Mouse (Mus musculus): ENCODE measurements around the gene Foxd4. TPM values are rescaled to one million over a fixed set of nuclear protein-coding genes. Genes with fewer than 3 reads are reported as not detected.

Gene Foxd4
- not detected for total RNA-seq (2021)
- long read RNA-seq, result 0 reads

DNA sequence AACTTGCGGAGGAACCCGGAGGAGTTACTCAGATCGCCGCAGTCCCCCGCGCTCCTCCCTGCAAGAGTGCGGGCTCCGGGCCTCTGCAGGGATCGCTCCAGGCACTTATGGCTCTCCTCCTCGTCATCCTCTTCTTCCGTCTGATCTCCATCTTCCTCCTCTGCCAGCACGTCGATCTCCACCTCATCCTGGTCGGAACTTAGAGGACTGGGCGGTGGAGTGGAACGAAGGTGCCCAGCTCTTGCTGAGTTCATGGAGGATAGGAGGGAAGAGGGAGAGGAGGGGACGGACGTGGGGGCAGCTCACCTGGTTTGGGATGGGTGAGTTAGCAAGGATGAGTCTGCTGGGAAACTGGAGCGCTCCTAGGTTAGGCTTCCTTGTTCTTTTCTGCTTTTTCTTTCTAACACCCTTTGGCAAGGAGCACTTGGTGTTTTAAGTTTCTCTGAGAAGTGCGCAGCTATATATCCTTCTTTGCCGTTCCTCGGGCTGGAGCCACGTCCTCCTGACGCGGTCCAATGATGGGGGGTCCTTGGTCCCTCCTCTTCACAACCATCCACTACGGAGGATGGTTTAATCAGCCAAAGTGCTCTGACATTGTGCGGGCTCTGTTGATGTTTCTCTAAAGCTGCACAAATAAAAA is at the start of gene Foxd4:
Foxd4 (minus strand) TSS at position 617 of the 640 bp plus-strand sequence.
- DNase-seq (ENCODE audit: low spot score in 2 of 2), result no peak

DNA sequence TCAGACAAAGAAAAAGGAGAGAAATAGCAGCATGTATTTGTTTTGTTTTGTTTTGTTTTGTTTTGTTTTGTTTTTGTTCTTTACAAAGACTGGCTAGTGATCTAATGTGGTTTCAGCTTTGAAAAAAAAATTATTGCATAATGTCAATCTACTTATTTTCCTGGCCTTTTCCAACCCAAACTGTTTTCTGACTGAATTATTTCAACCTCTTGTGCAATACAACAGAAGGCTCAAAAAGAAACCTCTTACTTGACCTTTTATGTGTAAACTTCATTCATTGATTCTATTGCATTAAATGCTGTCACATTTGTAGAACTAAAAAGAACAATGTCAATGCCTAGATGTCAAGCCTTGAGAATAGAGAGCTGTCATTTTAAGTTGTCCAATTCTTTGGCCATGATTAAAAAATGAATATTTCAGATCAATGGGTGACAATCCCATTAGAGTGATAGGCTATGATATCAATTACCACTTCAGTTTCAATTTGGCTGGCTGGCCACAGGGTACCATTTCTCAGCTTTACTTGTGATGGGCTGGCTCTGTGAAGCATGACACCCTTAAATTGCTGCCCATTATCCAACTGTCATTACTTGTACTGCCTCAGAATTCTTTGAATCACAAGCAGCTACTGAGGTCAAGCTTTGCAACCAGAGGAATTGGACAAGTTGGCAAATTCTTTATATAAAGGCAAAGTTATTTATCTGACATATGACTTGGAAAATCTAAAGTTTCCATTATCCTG is 44.7 kb upstream of the Foxd4 start:
- no peak for DNase-seq (ENCODE audit: low spot score in 2 of 2)

DNA sequence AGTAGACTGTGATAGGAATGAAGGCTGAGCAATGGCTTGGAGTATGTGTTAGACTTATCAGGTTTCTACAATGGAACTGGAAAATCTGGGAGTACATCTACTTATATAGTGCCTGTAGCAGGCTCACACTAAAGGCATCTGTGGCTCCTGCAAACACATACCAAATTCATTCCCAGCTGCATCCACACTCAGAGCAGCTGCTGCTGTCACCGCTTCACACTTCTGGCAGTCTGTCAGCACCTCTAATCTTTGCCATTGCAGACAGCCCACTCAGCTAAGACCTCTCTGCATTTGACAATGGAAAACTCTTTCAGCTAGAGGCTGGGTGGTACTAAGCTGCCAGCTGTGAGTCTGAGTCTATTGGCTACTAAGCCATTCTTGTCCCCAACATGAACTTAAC is 36.1 kb upstream of the Foxd4 start:
- DNase-seq (ENCODE audit: low spot score in 2 of 2), result no peak

DNA sequence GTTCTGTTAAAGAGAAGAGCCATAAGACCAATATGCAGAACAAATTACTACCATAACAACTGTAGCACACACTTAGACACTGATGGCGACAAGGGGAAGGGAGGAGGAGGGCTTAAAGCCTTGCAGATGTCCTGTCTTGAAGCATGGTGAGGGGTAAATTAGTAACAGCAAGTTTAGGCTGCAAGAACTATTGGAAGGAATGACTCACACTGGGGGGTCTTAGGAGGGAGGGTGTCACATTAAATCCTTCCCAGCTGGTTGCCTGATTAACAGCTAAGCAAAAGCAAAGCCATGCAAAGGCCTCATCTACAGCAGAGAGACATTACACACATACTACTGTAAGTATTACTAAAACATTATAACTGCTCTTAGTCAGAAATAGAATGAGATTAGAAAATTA is 28.0 kb upstream of the Foxd4 start:
- DNase-seq (ENCODE audit: low spot score in 2 of 2), result no peak

DNA sequence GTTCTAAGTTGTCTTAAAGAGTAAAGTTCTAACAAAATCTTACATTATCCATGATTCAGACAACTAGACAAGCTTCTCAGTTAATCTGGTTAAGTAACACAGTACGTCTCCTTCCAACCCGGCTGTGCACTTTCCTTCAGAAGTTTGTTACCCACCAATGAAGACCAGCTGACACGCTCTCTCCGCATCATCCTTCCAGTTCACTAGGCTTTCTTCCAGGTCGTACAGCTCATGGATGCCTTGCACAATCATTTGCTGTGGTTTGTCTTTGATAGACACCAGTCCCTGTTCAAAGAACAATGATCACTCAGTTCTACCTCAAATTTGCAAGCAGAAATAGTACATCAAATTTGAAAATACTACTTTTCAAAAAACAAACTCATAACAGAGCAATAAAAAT is 19.9 kb upstream of the Foxd4 start:
- no peak for DNase-seq (ENCODE audit: low spot score in 2 of 2)

DNA sequence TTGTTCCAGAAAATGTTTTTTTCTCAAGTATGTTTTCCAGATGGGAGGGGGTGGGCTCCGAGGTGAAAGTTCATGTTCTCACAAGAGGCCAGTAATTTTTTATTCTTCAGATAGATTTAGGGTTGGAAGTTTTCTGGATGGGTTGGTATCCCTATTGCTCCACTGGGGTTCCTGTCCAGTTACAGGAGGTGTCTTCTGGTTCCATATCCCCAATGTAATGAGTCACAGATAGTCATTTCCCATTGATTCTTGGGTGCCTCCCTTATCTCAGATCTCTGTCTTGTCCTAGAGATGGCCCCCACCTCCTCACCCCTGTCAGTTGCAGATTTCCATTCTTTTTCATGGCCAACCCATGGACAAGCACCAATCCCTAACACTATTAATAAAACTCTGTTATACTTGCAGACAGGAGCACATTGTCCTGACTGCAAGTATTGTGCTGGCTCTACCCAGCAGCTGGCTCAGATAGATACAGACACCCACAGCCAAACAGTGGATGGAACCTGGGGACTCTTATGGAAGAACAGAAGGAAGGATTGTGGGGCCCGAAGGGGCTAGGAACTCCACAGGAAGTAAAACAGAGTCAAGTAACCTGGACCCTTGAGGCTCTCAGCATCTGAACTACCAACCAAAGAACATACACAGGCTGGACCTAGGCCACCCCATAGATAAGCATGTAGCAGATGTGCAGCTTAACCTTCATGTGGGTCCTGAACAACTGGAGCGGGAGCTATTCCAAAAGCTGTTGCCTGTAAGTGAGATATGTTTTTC is 7.6 kb upstream of the Foxd4 start:
- DNase-seq (ENCODE audit: low spot score in 2 of 2), result no peak

DNA sequence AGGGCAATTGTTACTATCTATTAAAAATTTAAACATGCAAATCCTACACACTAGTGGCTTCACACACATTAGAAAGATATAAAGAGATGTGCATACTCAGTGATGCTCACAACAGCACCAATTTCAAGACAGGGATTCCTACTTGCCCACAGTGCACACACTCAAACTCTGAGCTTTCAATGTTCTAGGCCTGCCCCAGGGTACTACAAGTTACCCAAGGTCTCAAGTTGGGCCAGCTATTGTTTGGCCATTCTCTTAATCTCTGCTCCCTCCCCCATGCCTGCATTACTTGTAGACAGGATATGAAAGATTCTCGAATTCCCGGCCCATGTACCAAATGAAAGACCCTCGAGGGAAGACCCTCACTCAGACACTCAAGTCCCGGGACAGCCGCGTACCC is 6.7 kb upstream of the Foxd4 start:
- DNase-seq (ENCODE audit: low spot score in 2 of 2), result no peak

DNA sequence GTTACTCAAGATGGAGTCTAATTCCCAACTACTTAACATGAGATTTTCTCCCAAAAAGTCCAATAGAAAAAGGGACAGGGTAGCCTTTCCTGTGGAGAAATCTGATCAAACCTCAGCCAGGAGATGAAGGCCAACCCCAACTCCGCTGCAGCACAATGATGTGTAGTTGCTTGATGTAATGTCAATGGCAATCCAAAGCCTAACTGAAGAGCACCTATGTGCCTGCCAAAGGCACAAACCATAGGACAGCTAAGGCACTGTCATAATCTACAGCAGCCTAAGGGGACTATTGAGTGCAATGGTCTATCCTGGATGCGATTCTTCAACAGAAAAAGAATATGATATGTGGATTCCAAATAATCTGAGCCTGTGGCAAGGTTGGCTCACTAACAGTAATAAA is 1.8 kb upstream of the Foxd4 start:
- DNase-seq (ENCODE audit: low spot score in 2 of 2), result no peak

DNA sequence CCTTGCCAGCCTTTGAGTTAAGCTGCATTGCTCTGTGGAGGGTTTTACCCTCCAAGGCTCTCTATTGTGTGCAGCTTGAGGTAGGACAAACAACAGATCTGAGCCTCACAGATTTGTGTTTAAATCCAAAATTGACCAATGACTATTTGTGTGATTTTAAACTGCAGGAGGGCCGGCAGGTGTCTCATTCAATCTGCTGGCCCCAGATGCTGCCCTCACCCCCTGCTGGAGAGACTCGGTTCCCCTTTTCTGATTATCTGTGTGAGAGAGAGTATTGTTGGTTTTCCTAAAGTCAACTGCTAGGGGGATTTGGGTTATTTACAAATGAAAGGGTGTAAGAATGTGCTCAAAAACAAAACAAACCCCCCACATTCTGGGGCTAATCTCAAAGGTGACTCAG is 1.3 kb upstream of the Foxd4 start:
- no peak for DNase-seq (ENCODE audit: low spot score in 2 of 2)

DNA sequence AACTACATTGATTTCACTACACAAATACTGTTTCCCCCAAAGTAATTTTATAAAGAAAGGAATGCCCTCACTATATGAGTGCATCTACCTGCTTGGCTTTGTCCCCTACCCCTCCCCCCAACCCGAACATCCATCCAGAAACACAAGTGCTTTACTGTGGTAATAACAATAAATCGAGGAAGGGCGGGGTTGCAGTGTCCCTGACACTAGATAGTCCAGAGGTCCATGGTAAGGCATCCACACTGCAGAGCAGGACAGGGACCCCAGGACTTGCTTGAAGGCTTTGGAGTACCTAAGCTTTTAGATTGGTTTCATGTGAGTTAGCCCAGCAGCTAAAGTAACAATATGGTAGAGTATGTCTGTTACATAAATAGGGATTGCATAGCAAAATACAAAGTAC is 669 bp upstream of the Foxd4 start:
- no peak for DNase-seq (ENCODE audit: low spot score in 2 of 2)

DNA sequence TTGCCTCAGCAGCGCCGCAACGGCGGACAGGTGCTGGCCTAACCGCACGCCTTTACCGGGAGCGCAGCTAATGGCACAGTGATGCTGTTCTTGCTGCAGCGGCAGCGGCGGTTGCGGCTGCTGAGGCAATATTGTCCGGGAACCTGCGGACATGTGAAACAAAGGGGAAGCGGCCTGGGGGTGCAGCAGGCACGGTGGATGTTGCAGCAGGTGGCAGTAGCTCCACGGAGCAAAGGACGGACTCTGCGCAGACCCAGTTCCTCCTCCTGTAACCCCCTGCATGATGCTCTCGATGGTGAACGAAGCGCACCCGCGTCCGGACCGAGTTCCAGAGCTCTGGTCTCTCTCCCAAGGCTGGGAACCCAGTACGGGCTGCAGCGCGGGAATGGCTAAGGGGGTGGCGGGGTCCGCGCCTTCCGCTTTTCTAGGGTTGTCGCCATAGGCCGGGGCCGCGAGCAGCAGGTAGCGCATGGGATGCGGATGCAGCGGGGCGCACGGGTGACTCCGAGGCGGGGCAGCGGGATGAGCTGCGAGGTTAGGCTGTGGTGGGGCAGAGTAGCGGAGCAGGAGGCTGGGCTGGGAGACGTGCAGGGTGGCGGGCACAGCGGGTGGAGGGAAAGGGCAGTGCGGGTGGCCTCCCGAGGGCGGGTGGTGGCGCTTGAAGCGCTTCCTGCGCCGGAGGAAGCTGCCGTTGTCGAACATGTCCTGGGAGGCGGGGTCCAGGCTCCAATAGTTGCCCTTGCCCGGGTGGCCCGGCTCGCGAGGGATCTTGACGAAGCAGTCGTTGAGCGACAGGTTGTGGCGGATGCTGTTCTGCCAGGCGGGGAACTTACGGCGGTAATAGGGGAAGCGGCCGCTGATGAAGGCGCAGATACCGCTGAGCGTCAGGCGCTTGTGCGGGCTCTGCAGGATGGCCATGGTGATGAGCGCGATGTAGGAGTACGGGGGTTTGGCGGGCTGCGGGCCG is 1.1 kb downstream of the Foxd4 start:
- peak in 1 of 2 experiments; percentile 29 for DNase-seq (ENCODE audit: low spot score in 2 of 2)

DNA sequence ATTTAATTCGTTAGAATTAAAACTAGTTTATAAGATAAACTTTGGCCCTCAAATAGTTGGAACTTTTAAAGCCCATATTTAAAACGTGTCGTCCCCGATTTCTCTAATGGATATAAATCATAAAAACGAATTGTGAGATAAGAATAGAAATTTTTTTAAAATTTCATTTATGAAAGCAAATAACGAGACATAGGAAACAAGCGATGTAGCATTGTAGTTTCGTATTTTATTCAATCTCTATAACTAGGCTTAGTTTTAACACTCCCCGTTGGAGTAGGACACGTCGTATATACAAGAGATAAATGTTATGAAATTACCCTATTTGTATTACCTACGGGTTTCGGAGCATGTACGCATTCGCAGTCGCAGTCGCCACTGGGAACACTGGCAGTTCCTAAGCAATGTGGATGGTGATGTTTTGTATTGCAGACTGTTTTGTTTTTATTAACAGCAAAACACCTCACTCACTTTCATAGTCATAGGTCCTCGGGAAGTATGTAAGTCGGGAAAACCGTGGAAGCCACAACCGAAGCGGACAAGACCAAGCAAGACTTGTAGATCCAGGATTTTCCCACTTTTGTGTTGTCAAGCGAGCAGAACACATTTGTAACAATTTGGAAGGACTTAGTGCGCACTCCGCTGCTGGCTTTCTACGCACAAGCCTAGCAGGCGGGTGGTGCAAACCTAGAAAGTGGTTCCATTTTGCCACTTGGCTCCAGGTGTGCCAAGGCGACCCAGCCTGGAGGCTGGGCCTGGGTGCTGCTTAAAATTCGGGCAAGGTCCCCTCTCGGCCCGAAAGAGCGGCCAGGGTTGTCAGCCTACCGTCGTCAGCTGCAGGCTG is 2.0 kb downstream of the Foxd4 start:
- peak in 1 of 2 experiments; percentile 25 for DNase-seq (ENCODE audit: low spot score in 2 of 2)

DNA sequence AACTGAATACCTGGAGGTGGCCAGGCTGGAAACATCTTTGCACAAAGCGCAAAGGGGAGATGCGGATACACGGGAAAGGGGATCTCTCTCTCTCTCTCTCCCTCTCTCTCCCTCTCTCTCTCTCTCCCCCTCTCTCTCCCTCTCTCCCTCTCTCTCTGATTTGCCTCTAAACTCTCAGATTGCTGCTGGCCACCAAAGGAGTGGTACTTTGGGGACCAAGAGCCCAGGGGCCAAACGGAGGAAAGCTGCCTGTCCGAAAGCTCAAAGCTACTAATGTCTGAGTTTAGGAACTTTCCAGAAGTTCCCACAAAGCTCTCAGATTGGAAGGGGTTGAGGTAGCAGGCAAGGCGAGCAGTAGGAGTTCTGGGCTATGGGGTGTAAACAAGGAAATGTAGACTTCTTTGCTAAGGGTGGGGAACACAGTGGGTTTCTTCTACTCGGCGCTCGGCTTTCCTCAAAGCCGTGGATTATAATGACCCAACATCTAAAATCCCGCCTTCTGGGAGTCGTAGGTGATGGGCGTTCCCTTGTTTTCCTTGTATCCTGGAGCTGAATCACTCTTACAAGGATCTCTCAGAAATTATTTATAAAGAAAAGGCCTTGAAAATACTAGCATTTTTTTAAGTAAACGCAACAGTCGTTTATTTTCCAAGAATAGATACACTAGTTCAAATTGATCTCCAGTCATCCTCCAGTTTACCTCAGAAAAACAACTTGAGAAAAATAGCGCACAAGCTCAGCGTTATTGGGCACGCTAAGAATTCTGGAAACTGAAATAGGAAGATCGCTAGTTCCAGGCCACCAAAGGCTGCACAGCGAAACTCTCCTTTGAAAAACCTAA is 2.9 kb downstream of the Foxd4 start:
- DNase-seq (ENCODE audit: low spot score in 2 of 2), result peak in 1 of 2 experiments; percentile 23

DNA sequence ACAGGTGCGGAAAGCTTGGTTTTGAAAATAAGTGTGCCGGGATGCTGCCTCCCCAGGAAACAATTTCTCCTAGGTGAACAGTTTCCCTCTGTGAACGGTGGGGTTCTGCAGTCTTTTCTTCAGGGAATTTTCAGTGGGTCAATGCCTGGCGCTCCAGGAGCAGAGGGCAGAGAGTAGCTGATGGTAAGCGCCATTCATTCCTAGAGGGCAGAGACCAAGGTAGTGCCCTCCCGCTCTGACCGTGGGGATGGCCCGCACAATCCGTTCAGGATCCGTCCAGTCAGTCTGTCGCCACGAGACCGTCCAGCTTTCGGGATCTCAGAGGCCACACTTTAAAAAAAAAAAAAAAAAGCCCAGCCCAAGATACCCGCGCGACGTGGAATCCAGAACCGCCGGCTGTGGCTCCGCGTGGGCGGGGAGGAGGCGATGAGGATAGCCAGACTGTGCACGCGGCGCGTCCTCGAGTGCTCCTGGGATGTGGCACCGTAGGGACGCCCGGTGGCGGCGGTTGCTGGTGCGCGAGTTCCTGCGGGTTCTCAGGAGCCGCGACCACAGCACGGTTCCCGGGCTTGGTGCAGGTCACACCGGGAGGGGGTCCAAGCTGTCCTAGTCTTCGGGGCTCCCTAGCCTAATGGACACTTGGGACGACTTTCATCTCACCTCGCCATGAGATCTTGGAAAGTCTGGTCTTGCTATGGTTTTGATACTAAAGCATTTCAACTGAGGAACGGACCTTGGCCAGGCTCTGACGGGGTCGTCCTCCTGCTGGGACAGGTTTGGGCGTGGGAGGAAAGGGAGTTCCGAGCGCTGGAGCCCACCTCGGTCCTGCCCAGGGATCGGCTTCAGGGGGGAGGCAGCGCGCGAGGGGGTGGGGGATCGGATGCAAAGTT is 3.7 kb downstream of the Foxd4 start:
- DNase-seq (ENCODE audit: low spot score in 2 of 2), result no peak

DNA sequence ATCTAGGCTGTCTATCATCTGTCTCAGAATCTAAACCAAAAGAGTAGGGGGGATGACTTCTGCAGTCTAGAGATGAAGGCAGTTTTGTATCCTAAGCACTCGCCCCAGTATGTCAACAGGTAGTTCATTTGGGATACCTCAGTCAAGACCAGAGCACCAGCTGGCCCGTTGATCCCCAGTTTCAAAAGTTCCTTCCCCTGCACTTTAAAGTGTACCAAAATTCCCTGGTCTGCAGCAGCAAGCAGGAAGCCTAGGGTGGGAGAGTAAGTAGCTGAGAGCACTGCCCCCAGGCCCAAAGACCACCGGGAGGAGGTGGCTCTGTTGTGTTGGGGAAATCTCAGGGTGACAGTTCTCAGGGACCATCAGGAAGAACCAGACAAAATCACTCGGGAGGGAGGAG is 4.5 kb downstream of the Foxd4 start:
- no peak for DNase-seq (ENCODE audit: low spot score in 2 of 2)

DNA sequence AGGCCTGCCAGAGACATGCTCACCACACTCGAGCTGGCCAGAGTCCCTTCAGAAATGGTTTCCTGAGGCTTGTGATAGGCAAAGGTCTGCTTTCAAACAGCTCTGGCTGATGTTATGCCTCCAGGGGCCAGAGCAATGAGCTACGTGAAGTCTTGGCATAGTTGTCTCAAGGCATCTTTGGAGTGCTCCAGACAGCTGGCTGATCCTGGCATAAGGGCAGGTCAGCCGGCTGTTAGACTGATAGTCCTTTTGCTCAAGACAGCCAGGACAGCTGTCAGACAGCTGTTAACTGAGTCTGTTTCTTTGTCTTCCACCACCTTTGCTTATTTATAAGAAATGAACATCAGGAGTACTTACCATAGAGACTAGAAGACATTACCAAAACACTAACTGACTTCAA is 14.1 kb downstream of the Foxd4 start:
- DNase-seq (ENCODE audit: low spot score in 2 of 2), result no peak

DNA sequence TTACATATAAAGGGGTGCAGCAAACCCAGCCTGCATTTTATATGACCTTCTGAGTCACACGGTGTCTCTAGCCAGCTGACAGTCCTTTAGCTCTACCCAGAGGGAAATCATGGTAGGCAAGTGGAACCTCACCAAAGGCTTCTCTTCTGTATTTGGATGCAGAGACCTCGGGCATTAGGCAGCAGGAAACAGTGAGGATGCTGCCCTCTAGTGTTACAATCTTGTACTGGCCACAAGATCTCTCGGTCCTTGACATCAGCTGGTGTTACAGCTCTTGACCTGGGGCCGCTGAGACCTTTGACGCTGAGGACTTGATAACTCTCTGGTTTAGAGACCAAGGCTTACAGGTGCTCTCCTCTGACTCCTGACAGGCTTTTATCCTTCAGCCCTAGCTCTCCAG is 15.5 kb downstream of the Foxd4 start:
- peak; percentile 59 to 70 for DNase-seq (ENCODE audit: low spot score in 2 of 2)

DNA sequence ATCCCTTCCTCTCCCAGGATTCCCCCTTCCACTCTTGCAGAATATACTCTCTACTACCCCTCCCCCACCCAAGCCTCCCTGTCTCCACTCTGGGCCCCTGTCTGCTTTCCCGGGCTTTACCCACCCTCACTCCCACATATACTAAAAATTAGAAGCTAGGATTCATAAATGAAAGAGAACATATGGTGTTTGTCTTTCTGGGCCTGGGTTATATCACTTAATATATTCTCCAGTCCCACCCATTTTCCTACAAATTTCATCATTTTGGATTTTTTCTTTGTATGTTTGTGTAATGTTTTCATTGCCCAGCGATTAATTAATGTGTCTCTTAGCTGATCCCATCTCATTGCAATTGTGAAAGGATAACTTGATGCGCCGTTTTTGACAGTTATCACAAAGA is 19.8 kb downstream of the Foxd4 start:
- no peak for DNase-seq (ENCODE audit: low spot score in 2 of 2)
